Mouse (Mus musculus): Measurements from ENCODE around the gene Dpp9.
A peak's percentile ranks its signal among the peaks of the same experiment; 100 is the strongest.
"Not testable (repeated sequence)": the region's sequence is repeated elsewhere in the genome, so short reads cannot be mapped to it uniquely, and the experiment has no call there.

The Dpp9 gene

GRCm38 (mm10) chr17:56218377-56219191 lies at the start of gene Dpp9:
Dpp9 (minus strand) TSS chr17:56218905.
- DNase-seq, result peak; percentile 79 to 80

GRCm38 (mm10) chr17:56266271-56266670 lies 47.6 kb upstream of the Dpp9 start:
- peak; percentile 67 to 70 for DNase-seq

GRCm38 (mm10) chr17:56265869-56266268 lies 47.2 kb upstream of the Dpp9 start:
- no peak for DNase-seq

- DNase-seq, result peak; percentile 41 to 62
Measured at GRCm38 (mm10) chr17:56265011-56265410, 46.3 kb upstream of the Dpp9 start.

GRCm38 (mm10) chr17:56264020-56264419 lies 45.3 kb upstream of the Dpp9 start:
- peak; percentile 68 to 81 for DNase-seq

GRCm38 (mm10) chr17:56262645-56263094 lies 44.0 kb upstream of the Dpp9 start:
- DNase-seq, result no peak

- DNase-seq, result no peak
Measured at GRCm38 (mm10) chr17:56261166-56261565, 42.5 kb upstream of the Dpp9 start.

GRCm38 (mm10) chr17:56259301-56260037 lies 40.8 kb upstream of the Dpp9 start:
- no peak for DNase-seq

- DNase-seq, result not testable (repeated sequence)
Measured at GRCm38 (mm10) chr17:56258812-56259211, 40.1 kb upstream of the Dpp9 start.

GRCm38 (mm10) chr17:56258269-56258668 lies 39.6 kb upstream of the Dpp9 start:
- not testable (repeated sequence) for DNase-seq

GRCm38 (mm10) chr17:56257181-56257894 lies 38.6 kb upstream of the Dpp9 start:
- no peak for DNase-seq

- DNase-seq, result peak; percentile 82 to 87
Measured at GRCm38 (mm10) chr17:56256239-56256881, 37.7 kb upstream of the Dpp9 start, which contains the start of gene Fem1a. Fem1a (plus strand) TSS chr17:56256810.

- DNase-seq, result peak; percentile 94 to 98
Measured at GRCm38 (mm10) chr17:56255863-56256238, 37.1 kb upstream of the Dpp9 start.

- no peak for DNase-seq
Measured at GRCm38 (mm10) chr17:56255429-56255828, 36.7 kb upstream of the Dpp9 start.

- DNase-seq, result no peak
Measured at GRCm38 (mm10) chr17:56254695-56255094, 36.0 kb upstream of the Dpp9 start.

- DNase-seq, result peak; percentile 47 to 82
Measured at GRCm38 (mm10) chr17:56251136-56251829, 32.6 kb upstream of the Dpp9 start.

- no peak for DNase-seq
Measured at GRCm38 (mm10) chr17:56245608-56246007, 26.9 kb upstream of the Dpp9 start.

GRCm38 (mm10) chr17:56241541-56242401 lies 23.1 kb upstream of the Dpp9 start:
- peak; percentile 57 to 77 for DNase-seq

GRCm38 (mm10) chr17:56233818-56234469 lies 15.2 kb upstream of the Dpp9 start:
- DNase-seq, result no peak

- no peak for DNase-seq
Measured at GRCm38 (mm10) chr17:56233389-56233788, 14.7 kb upstream of the Dpp9 start.

Data from spleen, adult 18-20 months (tissue).